Mouse (Mus musculus) erythroid progenitor cell, adult 5-6 weeks (primary cell): Measurements from ENCODE around the gene Rad51. TPM values are rescaled to one million over a fixed set of nuclear protein-coding genes. Genes with fewer than 3 reads are reported as not detected.

Experiments
- ATAC-seq: replicated peaks from 2 replicates; pipeline ENCODE4 v1.8.0; 2016; ENCODE audit warnings: moderate number of reproducible peaks, mild to moderate bottlenecking, moderate TSS enrichment, inconsistent platforms; ENCODE audit not compliant: poor library complexity, low FRiP score, severe bottlenecking
- total RNA-seq, 2 experiments: library from RNA; stranded (forward) in 1 of 2; stranded (reverse) in 1 of 2; fragments of 150-400 nt in 1 of 2; fragments of 186-747, 209-891 nt in 1 of 2; gene quantifications; 2 replicates each; pipeline versions ENCODE4 v1.2.3 to v1.2.4; 2015 to 2017; ENCODE audit warnings: low replicate concordance in 2 of 2

The Rad51 gene
- total RNA-seq, 2 experiments from 2014 or later: 23.8 to 66.7 TPM

- no peak for ATAC-seq
These were observed 83.9 kb downstream of the Rad51 start for GRCm38 (mm10) chr2:119196316-119197108.

Other genes with a start within 250 kb of the Rad51 start
- gene Bahd1, start 212.4 kb upstream of the Rad51 start, total RNA-seq (2015; ENCODE audit: low replicate concordance): 7.6 and 8.8 TPM in 2 replicates
- gene Bahd1, start 212.4 kb upstream of the Rad51 start, total RNA-seq (2017; ENCODE audit: low replicate concordance): 14.5 and 15.1 TPM in 2 replicates
- gene Chst14, start 186.3 kb upstream of the Rad51 start, total RNA-seq (2015; ENCODE audit: low replicate concordance): not detected in 2 replicates
- 0.77 TPM in 1 of 2 replicates, not detected in the other for gene Chst14, start 186.3 kb upstream of the Rad51 start, total RNA-seq (2017; ENCODE audit: low replicate concordance)
- 4.6 and 7.2 TPM in 2 replicates for gene Ccdc32, start 83.4 kb upstream of the Rad51 start, total RNA-seq (2015; ENCODE audit: low replicate concordance)
- gene Ccdc32, start 83.4 kb upstream of the Rad51 start, total RNA-seq (2017; ENCODE audit: low replicate concordance): 10.1 and 12.9 TPM in 2 replicates
- 2.1 and 2.5 TPM in 2 replicates for gene Rpusd2, start 78.0 kb upstream of the Rad51 start, total RNA-seq (2015; ENCODE audit: low replicate concordance)
- 0.61 and 0.90 TPM in 2 replicates for gene Rpusd2, start 78.0 kb upstream of the Rad51 start, total RNA-seq (2017; ENCODE audit: low replicate concordance)
- gene Knl1, start 65.7 kb upstream of the Rad51 start, total RNA-seq (2015; ENCODE audit: low replicate concordance): 282 and 376 TPM in 2 replicates
- 418 and 469 TPM in 2 replicates for gene Knl1, start 65.7 kb upstream of the Rad51 start, total RNA-seq (2017; ENCODE audit: low replicate concordance)
- 38.9 and 41.1 TPM in 2 replicates for gene Rmdn3, start 44.2 kb downstream of the Rad51 start, total RNA-seq (2015; ENCODE audit: low replicate concordance)
- 75.8 and 76.1 TPM in 2 replicates for gene Rmdn3, start 44.2 kb downstream of the Rad51 start, total RNA-seq (2017; ENCODE audit: low replicate concordance)
- gene Gchfr, start 55.0 kb downstream of the Rad51 start, total RNA-seq (2015; ENCODE audit: low replicate concordance): not detected in 2 replicates
- not detected in 2 replicates for gene Gchfr, start 55.0 kb downstream of the Rad51 start, total RNA-seq (2017; ENCODE audit: low replicate concordance)
- gene Gm14137, start 61.7 kb downstream of the Rad51 start, total RNA-seq (2015; ENCODE audit: low replicate concordance): not detected in 2 replicates
- gene Gm14137, start 61.7 kb downstream of the Rad51 start, total RNA-seq (2017; ENCODE audit: low replicate concordance): 0.53 TPM in 1 of 2 replicates, not detected in the other
- 5.4 and 17.6 TPM in 2 replicates for gene Zfyve19, start 95.8 kb downstream of the Rad51 start, total RNA-seq (2015; ENCODE audit: low replicate concordance)
- 5.1 and 12.1 TPM in 2 replicates for gene Zfyve19, start 95.8 kb downstream of the Rad51 start, total RNA-seq (2017; ENCODE audit: low replicate concordance)
- gene Dnajc17, start 96.0 kb downstream of the Rad51 start, total RNA-seq (2015; ENCODE audit: low replicate concordance): 8.4 and 13.3 TPM in 2 replicates
- gene Dnajc17, start 96.0 kb downstream of the Rad51 start, total RNA-seq (2017; ENCODE audit: low replicate concordance): 24.7 and 54.9 TPM in 2 replicates
- not detected in 2 replicates for gene Ppp1r14d, start 117.1 kb downstream of the Rad51 start, total RNA-seq (2015; ENCODE audit: low replicate concordance)
- gene Ppp1r14d, start 117.1 kb downstream of the Rad51 start, total RNA-seq (2017; ENCODE audit: low replicate concordance): not detected in 2 replicates
- gene Spint1, start 124.6 kb downstream of the Rad51 start, total RNA-seq (2015; ENCODE audit: low replicate concordance): not detected in 2 replicates
- gene Spint1, start 124.6 kb downstream of the Rad51 start, total RNA-seq (2017; ENCODE audit: low replicate concordance): not detected in 2 replicates
- gene Rhov, start 158.5 kb downstream of the Rad51 start, total RNA-seq (2015; ENCODE audit: low replicate concordance): not detected in 2 replicates
- gene Rhov, start 158.5 kb downstream of the Rad51 start, total RNA-seq (2017; ENCODE audit: low replicate concordance): not detected in 2 replicates
- gene Vps18, start 175.9 kb downstream of the Rad51 start, total RNA-seq (2015; ENCODE audit: low replicate concordance): 1.1 and 2.1 TPM in 2 replicates
- 3.7 and 4.1 TPM in 2 replicates for gene Vps18, start 175.9 kb downstream of the Rad51 start, total RNA-seq (2017; ENCODE audit: low replicate concordance)
- not detected in 2 replicates for gene Dll4, start 213.0 kb downstream of the Rad51 start, total RNA-seq (2015; ENCODE audit: low replicate concordance)
- not detected in 2 replicates for gene Dll4, start 213.0 kb downstream of the Rad51 start, total RNA-seq (2017; ENCODE audit: low replicate concordance)
- 4.3 TPM in 1 of 2 replicates, not detected in the other for gene Chac1, start 238.4 kb downstream of the Rad51 start, total RNA-seq (2015; ENCODE audit: low replicate concordance)
- gene Chac1, start 238.4 kb downstream of the Rad51 start, total RNA-seq (2017; ENCODE audit: low replicate concordance): 0.13 TPM in 1 of 2 replicates, not detected in the other